In genomic region chr8:83443052-83443400, GRCm38 (mm10) we compare ENCODE assay signal across 8 mouse cellular contexts. TPM values are rescaled to one million over a fixed set of nuclear protein-coding genes. Genes with fewer than 3 reads are reported as not detected.
DNase-seq lines count a peak whose midpoint lies in the region; ATAC-seq and TF ChIP-seq lines count a peak whose summit lies in the region.

No protein-coding gene starts in this region.

- 31% methylated on average over 5 of the region's 5 CpGs for WGBS in heart, embryonic 14.5 days
- 30% methylated on average over 5 of the region's 5 CpGs for WGBS in hindbrain, embryonic 12.5 days
- WGBS in midbrain, embryonic 11.5 days: 32% methylated on average over 5 of the region's 5 CpGs

- H3K4me3 ChIP-seq in heart, embryonic 14.5 days (ENCODE audit: control insufficient read depth in 1 of 2, insufficient read depth in 1 of 2, low read depth in 1 of 2, low read length in 2 of 2): peak overlapping the region; percentile 65 to 72; a peak in 3 of 4 replicates
- H3K4me3 ChIP-seq in hindbrain, embryonic 12.5 days: peak overlapping the region; percentile 95
- H3K4me3 ChIP-seq in midbrain, embryonic 11.5 days (ENCODE audit: low read depth, low read length): peak overlapping the region; percentile 91

- TF ChIP-seq CTCF in brain, embryonic 14.5 days (IDR thresholded peaks at IDR 0.05; ENCODE audit: borderline replicate concordance, extremely low read depth, insufficient read depth, insufficient read length): no peak

- no peaks in the 10 kb centered on the region for H3K36me3 ChIP-seq in heart, embryonic 14.5 days (ENCODE audit: control insufficient read depth, insufficient read depth, low read length)
- no peaks in the 10 kb centered on the region for H3K36me3 ChIP-seq in hindbrain, embryonic 12.5 days
- H3K36me3 ChIP-seq in midbrain, embryonic 11.5 days (ENCODE audit: control insufficient read depth, insufficient read depth, low read length): no peaks in the 10 kb centered on the region

- no peak for DNase-seq in heart, postnatal 14 days
- DNase-seq in brain, embryonic 14.5 days (ENCODE audit: low read depth): peak; percentile 54
- peak; percentile 95 for DNase-seq in midbrain, embryonic 11.5 days (ENCODE audit: low spot score, missing footprints)
- DNase-seq in gastrocnemius, postnatal 25 days: no peak
- no peak for DNase-seq in layer of hippocampus, postnatal 14 days (ENCODE audit: low spot score in 2 of 2)

- H3K9me3 ChIP-seq in heart, embryonic 14.5 days (ENCODE audit: control insufficient read depth, low read length): no peaks in the 10 kb centered on the region
- H3K9me3 ChIP-seq in hindbrain, embryonic 12.5 days (replicated peaks): no peaks in the 10 kb centered on the region
- no peaks in the 10 kb centered on the region for H3K9me3 ChIP-seq in midbrain, embryonic 11.5 days (ENCODE audit: control insufficient read depth, low read length)

- ATAC-seq in heart, embryonic 14.5 days (ENCODE audit: insufficient number of reproducible peaks, insufficient read depth, low FRiP score, low read depth): no peak
- ATAC-seq in hindbrain, embryonic 12.5 days (ENCODE audit: low FRiP score): peak; percentile 1; the same call in 1 of the 2 replicates
- no peak; the same call in 1 of the 2 replicates for ATAC-seq in midbrain, embryonic 11.5 days (ENCODE audit: low FRiP score)
- ATAC-seq in megakaryocyte-erythroid progenitor cell, adult 5-6 weeks (replicated peaks; ENCODE audit: low FRiP score, low TSS enrichment, poor library complexity, severe bottlenecking): no peak

- no peaks in the 10 kb centered on the region for H3K27me3 ChIP-seq in heart, embryonic 14.5 days (ENCODE audit: control insufficient read depth, insufficient read depth, low read length)
- H3K27me3 ChIP-seq in hindbrain, embryonic 12.5 days: no peaks in the 10 kb centered on the region
- no peaks in the 10 kb centered on the region for H3K27me3 ChIP-seq in midbrain, embryonic 11.5 days (ENCODE audit: control insufficient read depth, insufficient read depth, low read length)

- intact Hi-C loops in heart, postnatal 14 days (cut with DNase I): loop anchor here (5.0 kb wide), 1 partner anchor 111 kb away; the partner anchor contains the start of gene Elmod2

- peak overlapping the region; percentile 40 to 59; a peak in 3 of 4 replicates for H3K27ac ChIP-seq in heart, embryonic 14.5 days (replicated peaks in 1 of 2; ENCODE audit: control insufficient read depth in 1 of 2, insufficient read depth in 1 of 2, low read depth in 2 of 2, low read length in 2 of 2)
- peak overlapping the region; percentile 95 for H3K27ac ChIP-seq in hindbrain, embryonic 12.5 days
- H3K27ac ChIP-seq in midbrain, embryonic 11.5 days (ENCODE audit: low read depth, low read length): peak overlapping the region; percentile 77

- peaks cover 0 to 9% of the 10 kb centered on the region in 2 experiments; a peak in 2 of 4 replicates for H3K4me1 ChIP-seq in heart, embryonic 14.5 days (ENCODE audit: control insufficient read depth in 2 of 2, insufficient read depth in 2 of 2, low read length in 2 of 2)
- H3K4me1 ChIP-seq in hindbrain, embryonic 12.5 days: peaks cover 16% of the 10 kb centered on the region
- peaks cover 13% of the 10 kb centered on the region for H3K4me1 ChIP-seq in midbrain, embryonic 11.5 days (ENCODE audit: control insufficient read depth, insufficient read depth, low read length)

- TF ChIP-seq POLR2A in brain, embryonic 14.5 days (IDR thresholded peaks at IDR 0.05; ENCODE audit: borderline replicate concordance, extremely low read depth, insufficient read depth, insufficient read length, poor library complexity, severe bottlenecking): no peak

- peak overlapping the region; percentile 81 for H3K4me2 ChIP-seq in heart, embryonic 14.5 days (ENCODE audit: low read length)
- H3K4me2 ChIP-seq in hindbrain, embryonic 12.5 days (replicated peaks): peak overlapping the region; percentile 66
- peak overlapping the region; percentile 67 for H3K4me2 ChIP-seq in midbrain, embryonic 11.5 days

- peak overlapping the region; percentile 70 for H3K9ac ChIP-seq in heart, embryonic 14.5 days (ENCODE audit: low read length)
- peak overlapping the region; percentile 62 for H3K9ac ChIP-seq in hindbrain, embryonic 12.5 days
- peak overlapping the region; percentile 64 for H3K9ac ChIP-seq in midbrain, embryonic 11.5 days (ENCODE audit: low read length)

RNA-seq across cellular contexts. Expression of gene Scoc, which starts 15.2 kb away (rescaled TPM):
- polyA plus RNA-seq in heart, embryonic 14.5 days (2014; fragmentation: Nextera tagmentation; extraction: Ambion mirVana): 76.3 and 79.9 TPM in 2 replicates
- total RNA-seq in heart, postnatal 14 days (2021): 10 to 100 TPM; 39.6 to 44.3 TPM
- polyA plus RNA-seq in brain, embryonic 14.5 days (2012; rRNA removed): 138 and 160 TPM in 2 replicates
- 161 and 178 TPM in 2 replicates for polyA plus RNA-seq in hindbrain, embryonic 12.5 days (2016; fragmentation: Nextera tagmentation; extraction: Ambion mirVana)
- polyA plus RNA-seq in midbrain, embryonic 11.5 days (2014; fragmentation: Nextera tagmentation; extraction: Ambion mirVana): 199 and 213 TPM in 2 replicates
- 97.8 and 106 TPM in 2 replicates for total RNA-seq in megakaryocyte-erythroid progenitor cell, adult 5-6 weeks (2014; fragmentation: Nextera tagmentation)
- total RNA-seq in megakaryocyte-erythroid progenitor cell, adult 5-6 weeks (2017): 83.0 and 91.3 TPM in 2 replicates
- total RNA-seq in gastrocnemius, postnatal 25 days (2021): 10 to 100 TPM; 40.0 to 43.9 TPM
- total RNA-seq in layer of hippocampus, postnatal 14 days (2021): 100 to 1,000 TPM; 233 TPM

RNA-seq across cellular contexts. Expression of gene Clgn, which starts 53.4 kb away (rescaled TPM):
- 0.08 TPM in 1 of 2 replicates, not detected in the other for polyA plus RNA-seq in heart, embryonic 14.5 days (2014; fragmentation: Nextera tagmentation; extraction: Ambion mirVana)
- total RNA-seq in heart, postnatal 14 days (2021): not detected
- polyA plus RNA-seq in brain, embryonic 14.5 days (2012; rRNA removed): 5.0 and 7.1 TPM in 2 replicates
- polyA plus RNA-seq in hindbrain, embryonic 12.5 days (2016; fragmentation: Nextera tagmentation; extraction: Ambion mirVana): 6.0 and 6.6 TPM in 2 replicates
- 5.4 and 6.1 TPM in 2 replicates for polyA plus RNA-seq in midbrain, embryonic 11.5 days (2014; fragmentation: Nextera tagmentation; extraction: Ambion mirVana)
- 1.1 and 1.2 TPM in 2 replicates for total RNA-seq in megakaryocyte-erythroid progenitor cell, adult 5-6 weeks (2014; fragmentation: Nextera tagmentation)
- 0.19 and 0.95 TPM in 2 replicates for total RNA-seq in megakaryocyte-erythroid progenitor cell, adult 5-6 weeks (2017)
- not detected for total RNA-seq in gastrocnemius, postnatal 25 days (2021)
- total RNA-seq in layer of hippocampus, postnatal 14 days (2021): 10 to 100 TPM; 10.5 to 10.9 TPM

Comparison
In these comparisons a context has a peak if more than half of its experiments do, and no peak if none do; other contexts are left out.
1. DNase-seq: peak in brain, embryonic 14.5 days (single experiment) and midbrain, embryonic 11.5 days (single experiment); none in heart, postnatal 14 days (0 of 2), gastrocnemius, postnatal 25 days (single experiment) and layer of hippocampus, postnatal 14 days (0 of 2).
2. RNA of gene Clgn, which starts 53.4 kb away (total RNA-seq): 10.5 to 10.9 TPM in layer of hippocampus, postnatal 14 days; 0.19 to 1.2 TPM in megakaryocyte-erythroid progenitor cell, adult 5-6 weeks, not detected in heart, postnatal 14 days and not detected in gastrocnemius, postnatal 25 days; every median in the first group is over 4 times any median in the second.
3. Peak in every context shown above with its lines, with median percentiles within 50 percentile points of each other: H3K27ac ChIP-seq, H3K4me2 ChIP-seq, H3K4me3 ChIP-seq and H3K9ac ChIP-seq.